Mouse (Mus musculus): ENCODE results near the gene Zfyve28.

Zfyve28 gene

DNA sequence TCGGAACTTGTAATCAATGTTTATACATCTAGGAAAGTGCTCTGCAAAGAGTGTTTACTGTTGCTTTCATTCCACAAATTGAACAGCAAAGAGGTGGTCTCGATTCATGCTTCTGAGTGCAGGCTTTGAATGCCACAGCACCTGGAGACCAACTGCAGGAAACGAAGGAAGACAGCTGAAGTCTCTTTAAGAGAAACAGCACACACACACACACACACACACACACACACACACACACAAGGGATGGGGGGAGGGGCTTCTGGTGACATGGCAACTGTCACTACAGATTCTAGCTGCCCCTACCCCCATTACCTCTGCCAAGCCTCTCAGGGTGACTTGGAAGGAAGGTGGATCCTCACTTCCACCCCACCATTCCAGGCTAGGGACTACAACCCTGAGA, 80.7 kb downstream of the Zfyve28 start:
- CTCF ChIA-PET: interaction anchor here (0.6 to 0.7 kb wide), 2 partner anchors 15 to 100 kb away, joined by 4 to 6 read pairs; no protein-coding TSS in a partner anchor

DNA sequence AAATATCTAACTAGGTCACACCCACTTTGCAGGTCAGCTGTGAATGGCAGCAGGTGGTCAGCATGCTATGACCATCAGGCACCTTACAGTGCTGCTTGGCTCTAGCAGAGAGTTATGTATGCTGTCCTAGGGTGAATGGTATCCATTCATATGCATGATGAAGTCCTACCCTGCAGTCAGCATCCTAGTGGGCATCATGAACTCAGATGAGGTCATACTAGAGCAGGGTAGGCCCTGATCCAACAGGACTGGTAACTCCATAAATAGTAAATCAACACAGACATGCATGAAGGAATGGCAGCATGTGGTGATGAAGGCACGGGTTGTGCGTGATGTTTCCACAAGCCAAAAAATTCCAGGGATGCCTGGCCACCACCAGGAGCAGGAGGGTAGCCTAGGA, 82.5 kb downstream of the Zfyve28 start:
- CTCF ChIA-PET: no interaction called here

DNA sequence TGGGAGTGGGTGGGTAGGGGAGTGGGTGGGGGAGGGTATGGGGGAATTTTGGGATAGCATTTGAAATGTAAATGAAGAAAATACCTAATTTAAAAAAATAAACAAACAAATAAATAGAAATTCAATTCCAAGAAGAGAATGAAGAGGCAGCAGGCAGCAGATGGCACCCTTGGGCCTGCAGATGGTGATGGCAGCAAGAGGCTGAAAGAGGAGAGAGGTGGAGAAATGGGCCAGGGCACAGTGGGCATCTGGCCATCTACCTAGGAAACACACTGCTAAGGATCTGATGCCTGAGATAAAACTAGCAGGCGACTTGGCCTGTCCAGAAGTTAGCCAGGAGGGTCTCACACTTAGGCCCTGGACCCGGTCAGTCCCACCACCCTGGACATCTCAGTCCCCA, 83.3 kb downstream of the Zfyve28 start:
- CTCF ChIA-PET: no interaction called here

DNA sequence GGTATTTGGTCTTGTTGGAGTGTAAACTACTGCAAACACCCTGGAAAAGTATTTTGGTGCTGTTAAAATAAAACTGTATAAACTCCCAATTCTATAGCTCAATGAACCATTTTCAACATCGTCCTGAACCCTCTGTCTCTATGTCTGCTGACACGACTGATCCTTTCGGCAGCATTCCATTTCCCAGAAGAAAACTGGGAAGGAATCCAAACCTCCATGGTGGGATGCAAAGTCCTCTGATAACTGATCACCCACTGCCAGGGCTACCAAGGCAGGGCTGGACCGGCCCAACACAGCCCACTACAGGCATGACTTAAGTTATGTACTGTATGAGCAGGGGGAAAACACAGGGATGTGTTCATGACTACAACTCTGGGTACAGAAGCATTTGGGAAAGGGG, 86.2 kb downstream of the Zfyve28 start:
- CTCF ChIA-PET: interaction anchor here (0.6 to 1.2 kb wide), 3 partner anchors 34 to 88 kb away, joined by 3 read pairs; no protein-coding TSS in a partner anchor

DNA sequence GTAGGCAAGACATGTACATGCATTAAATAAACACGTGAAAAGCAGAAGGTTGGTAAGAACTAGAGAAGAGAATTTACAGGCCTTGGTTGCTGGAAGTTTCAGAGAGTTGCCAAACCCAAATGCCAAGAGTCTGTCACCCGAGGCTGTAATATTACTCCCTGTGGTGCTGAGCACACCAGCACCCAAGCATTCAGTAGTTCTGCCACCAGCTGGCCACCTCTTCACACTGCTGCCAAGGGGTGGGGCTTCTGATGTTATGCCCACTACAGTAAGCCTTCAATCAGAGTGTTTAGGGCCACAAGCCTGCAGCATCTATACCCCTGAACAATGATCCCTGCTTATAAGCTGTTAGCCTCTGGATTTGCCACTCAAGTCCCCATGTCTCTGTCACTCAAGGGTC, 86.9 kb downstream of the Zfyve28 start:
- CTCF ChIA-PET: interaction anchor here (0.6 to 1.2 kb wide), 3 partner anchors 35 to 89 kb away, joined by 3 read pairs; no protein-coding TSS in a partner anchor

DNA sequence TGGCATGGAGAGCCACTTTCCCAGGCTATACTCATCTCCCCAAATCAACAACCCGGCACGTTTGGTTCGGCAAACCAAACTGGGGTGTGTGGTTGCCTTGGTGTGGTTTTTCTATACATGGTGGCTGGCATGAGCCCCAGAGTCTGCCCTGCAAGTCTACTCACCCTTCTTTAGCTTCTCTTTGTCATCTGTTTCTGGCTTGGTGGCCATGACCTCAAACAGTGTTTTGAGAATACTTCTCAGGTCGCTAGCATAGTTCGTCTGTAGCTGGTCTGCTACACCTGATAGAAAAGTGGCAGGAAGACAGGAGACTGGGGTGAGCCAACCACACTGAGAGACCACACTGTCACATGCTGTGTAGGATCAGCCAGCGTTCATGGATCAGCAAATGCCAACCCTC, 89.6 kb downstream of the Zfyve28 start:
- CTCF ChIA-PET: no interaction called here

DNA sequence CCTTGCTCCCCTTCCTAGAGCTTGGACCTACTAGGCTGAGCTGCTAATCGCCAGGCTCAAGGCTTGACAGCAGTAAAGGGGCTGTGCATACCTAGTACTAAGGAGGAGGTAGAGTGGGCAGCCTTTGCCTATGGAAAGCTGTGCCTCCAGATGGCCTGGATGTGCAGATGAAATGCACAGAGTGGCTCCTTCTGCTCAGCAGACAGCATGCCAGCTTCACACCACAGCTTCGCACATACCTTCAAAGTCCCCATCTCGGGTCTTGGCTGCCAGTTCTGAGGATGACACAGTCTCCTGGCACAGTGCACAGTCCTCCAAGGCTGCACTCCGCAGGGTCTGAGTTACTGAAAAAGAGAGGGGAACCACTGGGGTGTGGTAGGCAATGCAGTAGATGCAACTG, 91.0 kb downstream of the Zfyve28 start:
- CTCF ChIA-PET: no interaction called here

DNA sequence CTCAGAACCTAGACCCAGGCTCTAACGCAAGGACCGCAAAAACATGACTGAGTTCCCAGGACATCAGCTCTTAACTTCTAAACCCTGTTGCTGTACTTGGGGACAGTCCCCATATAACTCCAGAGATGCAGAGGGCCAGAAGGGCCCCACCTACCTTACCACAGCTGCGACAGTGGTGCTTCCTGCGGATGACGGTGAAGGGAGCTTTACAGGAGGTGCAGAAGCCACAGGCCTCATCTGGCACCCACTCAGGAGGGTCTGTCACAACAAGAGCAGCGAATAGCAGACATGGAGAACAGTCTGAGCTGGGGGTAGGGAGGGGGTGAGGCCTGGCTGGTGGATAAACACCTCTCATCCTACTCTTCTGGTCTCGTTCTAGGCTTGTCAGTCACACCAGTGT, 91.8 kb downstream of the Zfyve28 start:
- CTCF ChIA-PET: no interaction called here

DNA sequence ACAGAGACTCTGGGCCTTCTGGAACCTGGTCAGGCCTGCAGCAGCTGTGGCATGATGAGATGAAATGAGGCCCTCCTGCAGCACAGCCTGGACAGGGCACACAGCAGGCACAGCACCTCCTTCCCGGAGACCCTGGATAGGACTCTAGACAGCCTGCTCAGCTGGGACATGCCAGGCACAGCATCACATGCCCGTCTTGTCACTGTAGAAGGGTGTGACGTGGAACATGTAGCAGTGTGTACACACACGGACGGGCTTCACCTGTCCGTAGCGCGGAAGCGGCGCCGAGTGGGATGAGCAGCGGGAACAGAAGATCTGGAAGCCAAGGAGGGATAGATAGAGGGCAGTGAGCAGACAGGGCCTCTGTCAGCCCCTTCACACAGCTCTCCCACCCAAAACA, 92.5 kb downstream of the Zfyve28 start:
- CTCF ChIA-PET: no interaction called here

DNA sequence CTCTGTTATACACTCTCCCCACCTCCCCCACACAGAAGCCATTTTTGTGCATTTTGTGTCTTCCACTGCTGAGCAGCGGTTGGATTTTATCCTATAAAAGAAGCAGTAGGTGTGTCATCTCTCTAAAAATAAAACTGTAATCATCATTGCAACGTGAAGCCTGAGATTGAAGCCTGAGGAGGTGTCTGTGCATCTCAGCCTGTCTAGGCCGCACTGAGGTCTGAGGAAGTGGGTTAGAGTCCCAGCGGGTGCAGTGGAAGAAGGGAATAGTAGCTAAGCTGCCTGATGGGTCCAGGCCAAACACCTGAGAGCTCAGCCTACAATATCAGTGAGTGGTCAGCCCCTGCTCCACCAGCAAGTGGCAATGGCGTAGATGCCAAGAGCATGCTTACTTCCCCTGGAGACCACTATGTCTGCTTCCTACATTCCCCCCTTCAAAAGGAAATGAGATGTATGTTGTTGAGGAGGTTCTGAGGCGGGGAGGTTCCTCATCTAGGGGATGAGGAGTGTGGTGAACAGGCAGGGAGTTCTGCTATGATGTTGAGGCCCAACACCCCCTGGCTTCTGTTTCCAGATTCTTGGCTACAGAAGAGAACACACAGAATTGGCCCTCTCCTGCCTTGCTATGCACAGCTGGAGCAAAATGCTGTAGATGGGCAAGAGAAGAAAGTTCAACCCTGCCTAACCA, 93.1 kb downstream of the Zfyve28 start:
- CTCF ChIA-PET: no interaction called here

DNA sequence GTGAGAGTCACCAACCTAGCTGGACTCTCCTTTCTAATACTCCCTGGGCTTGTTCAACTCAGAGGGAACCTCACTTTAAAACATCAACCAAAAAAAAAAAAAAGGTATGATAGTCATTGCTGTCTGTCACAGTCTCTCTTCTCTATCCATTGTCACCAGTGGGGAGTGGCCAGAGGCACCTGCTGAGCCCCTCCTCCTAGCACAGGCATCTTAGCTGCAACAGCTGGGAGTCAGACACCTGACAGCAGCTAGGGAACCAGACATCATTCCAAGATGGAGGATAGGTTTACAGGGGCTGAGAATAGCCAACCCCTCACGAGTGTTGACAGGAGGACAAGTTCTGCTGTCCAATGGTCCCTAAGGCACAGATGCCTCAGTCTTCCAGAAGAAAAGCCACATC, 93.8 kb downstream of the Zfyve28 start:
- CTCF ChIA-PET: no interaction called here

DNA sequence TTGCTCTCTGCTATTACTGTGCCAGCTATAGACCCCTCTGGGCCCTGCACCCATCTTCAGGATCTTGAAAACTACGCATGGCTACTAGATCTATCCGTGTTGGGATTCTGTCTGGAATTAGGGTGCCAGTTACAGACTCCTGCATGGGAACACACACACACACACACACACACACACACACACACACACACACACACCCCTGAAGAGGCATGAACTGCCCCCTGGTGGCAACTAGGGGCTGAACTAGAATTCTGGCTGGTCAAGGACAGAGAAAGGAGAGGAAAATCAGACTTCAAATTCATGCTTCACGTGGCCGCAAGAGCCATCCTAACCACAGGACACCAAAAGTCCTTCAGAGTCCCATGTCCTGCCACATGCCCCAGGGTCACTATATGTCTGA, 96.4 kb downstream of the Zfyve28 start:
- CTCF ChIA-PET: interaction anchor here (0.9 kb wide), 1 partner anchor 8 kb away, joined by 5 read pairs; no protein-coding TSS in a partner anchor

DNA sequence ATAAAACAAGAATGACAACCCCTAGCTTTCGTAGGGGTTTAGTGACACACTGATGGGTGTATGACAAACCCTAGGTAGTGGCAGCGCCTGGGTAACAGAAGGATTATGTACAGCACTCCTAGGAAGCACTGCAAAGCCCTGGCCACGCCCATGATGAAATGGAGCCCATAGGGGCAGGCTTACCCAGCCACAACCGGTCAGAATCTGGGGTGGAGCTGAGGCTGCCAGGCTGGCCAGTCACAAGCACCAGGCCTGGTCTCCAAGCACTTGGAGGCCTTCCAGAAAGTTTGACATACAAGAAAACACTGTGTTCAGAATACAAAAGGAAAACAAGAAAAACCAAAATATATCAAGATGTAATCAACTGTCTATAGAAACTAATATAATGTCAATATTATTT, 97.2 kb downstream of the Zfyve28 start:
- CTCF ChIA-PET: interaction anchor here (0.9 kb wide), 1 partner anchor 7 kb away, joined by 5 read pairs; no protein-coding TSS in a partner anchor

DNA sequence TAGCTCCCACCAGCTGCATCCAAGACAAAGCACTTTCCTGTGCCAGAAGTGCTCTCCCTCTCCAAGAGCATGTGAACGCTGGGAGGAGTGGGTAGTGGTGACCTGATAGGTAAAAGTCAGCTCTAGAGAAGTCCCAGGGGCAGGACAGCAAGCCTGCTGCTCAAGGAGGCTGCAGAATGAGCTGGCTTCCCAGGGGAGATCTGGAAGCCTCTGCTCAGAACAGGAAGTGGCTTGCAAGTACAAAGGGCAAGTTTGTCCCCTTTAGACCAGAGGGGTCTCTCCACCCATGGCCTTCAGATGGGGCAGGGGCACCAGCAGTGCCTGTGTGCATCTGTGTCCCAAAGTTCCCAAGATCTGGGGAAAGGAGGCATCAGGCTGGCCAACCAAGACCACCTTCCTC, 98.7 kb downstream of the Zfyve28 start:
- CTCF ChIA-PET: no interaction called here

DNA sequence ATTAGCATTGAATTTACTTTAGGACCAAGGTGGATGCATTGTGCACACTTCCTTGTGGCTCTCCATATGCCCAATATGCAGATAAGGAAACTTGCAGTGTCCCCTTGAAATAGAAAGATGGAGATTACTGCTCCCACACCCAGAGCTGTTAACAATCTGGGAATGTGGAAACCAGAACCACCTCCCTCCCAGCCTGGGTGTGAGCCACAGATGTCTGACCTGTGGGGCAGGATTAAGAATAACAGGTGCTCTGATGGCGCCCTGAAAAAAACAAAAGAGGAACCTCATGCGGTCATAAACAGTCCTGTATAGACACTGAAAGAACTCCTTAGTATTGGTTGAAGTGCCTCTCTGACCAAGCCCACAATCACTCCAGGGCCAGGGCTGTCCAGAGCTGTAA, 99.4 kb downstream of the Zfyve28 start:
- CTCF ChIA-PET: no interaction called here

DNA sequence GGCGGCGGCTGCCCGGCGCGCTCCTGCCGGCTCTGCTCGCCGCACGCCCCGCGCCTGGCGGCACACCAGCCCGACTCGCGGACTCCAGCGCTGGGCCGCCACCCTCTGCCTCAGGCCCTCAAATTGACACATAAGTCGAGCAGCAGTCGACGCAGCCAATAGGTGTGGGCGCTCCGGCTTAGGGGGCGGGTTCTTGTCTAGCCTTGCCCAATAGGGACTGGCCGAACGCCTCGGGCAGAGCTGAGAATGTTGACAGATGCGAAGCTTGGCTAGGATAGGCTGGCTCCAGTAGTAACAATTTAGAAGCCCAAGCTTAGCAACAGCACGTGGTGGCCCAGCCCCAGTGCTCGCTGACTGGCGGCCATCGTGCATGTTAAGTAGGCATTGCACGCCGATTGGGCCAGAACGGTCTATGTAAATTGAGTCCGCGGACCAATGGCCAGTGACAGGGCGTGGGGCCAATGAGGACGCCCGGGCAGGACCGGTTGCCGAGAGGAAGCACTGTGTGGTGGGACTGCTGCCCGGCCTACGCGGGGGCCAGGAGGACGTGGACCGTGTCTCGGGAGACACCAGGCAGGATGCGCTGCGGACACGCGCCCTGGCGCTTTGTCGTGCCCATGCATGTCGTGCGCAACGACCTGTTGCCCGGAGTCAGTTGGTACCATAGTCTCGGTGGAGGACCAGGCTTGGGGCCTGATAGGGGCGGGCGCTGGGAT, 100.5 kb downstream of the Zfyve28 start, which contains the start of gene Mxd4:
Mxd4 (minus strand) TSS at position 120 of the 716 bp plus-strand sequence.
- CTCF ChIA-PET: no interaction called here

DNA sequence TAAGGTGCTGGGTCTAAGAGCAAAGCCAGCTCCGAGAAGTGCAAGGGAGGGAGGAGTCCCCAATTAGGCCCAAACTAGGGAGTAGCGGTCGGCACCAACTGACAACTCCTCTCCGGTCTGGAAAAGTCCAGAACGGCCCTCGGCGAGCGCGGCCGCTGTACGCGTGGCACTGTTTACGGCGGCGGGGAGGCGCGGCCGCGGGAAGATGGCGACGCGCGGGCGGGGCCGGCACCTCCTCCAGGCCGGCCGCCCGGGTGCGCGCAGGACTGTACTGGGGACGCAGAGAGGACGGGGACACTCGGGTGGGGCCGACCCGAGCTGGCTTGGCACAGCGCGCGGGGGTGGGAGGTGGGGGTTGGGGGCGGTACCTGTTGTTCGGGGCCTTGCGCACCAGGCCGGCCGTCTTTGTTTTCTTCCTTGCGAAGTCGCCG, 101.3 kb downstream of the Zfyve28 start:
- CTCF ChIA-PET: interaction anchor here (0.7 to 1.0 kb wide), 2 partner anchors 12 to 357 kb away, joined by 3 to 4 read pairs; no protein-coding TSS in a partner anchor

DNA sequence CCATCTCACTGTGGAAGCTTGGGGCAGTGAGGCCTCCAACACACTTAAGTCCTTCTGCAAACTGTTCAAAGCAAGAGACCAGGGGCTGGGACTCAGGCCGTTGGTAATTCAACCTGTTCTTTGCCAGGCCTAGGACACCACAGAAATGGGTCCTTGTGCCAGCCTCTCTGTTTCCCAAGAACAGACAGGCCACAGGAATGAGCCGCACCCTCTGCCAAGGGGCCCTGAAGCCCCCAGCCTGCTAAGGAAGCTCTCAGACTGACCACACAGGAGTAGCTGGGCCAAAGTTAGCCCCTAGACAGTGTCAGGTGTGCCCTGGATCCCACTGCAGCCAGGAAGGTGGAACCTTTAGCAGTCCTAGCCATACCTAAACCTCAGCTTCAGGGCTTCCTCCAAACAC, 101.9 kb downstream of the Zfyve28 start:
- CTCF ChIA-PET: interaction anchor here (1.0 kb wide), 1 partner anchor 11 kb away, joined by 3 read pairs; no protein-coding TSS in a partner anchor

DNA sequence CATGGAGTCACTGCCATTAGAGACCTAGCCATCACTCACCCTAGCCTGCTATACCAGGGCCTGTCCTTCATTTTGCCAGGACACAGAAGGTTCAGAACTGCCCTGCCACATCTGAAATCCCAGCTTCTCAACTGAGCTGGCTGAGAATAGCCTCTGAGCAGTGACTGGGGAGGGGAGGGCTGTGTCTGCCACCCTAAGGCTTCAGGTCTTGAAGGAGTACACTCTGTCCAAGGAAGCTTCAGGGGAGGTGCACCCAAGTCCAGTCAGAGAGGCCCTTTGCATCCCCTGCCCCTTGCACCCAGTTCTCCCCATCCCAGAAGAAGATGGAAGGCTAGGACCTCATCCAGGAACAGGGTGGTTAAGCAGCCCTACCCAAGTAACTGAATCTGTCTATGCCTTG, 102.5 kb downstream of the Zfyve28 start:
- CTCF ChIA-PET: interaction anchor here (0.5 kb wide), 1 partner anchor 20 kb away, joined by 12 read pairs; no protein-coding TSS in a partner anchor

DNA sequence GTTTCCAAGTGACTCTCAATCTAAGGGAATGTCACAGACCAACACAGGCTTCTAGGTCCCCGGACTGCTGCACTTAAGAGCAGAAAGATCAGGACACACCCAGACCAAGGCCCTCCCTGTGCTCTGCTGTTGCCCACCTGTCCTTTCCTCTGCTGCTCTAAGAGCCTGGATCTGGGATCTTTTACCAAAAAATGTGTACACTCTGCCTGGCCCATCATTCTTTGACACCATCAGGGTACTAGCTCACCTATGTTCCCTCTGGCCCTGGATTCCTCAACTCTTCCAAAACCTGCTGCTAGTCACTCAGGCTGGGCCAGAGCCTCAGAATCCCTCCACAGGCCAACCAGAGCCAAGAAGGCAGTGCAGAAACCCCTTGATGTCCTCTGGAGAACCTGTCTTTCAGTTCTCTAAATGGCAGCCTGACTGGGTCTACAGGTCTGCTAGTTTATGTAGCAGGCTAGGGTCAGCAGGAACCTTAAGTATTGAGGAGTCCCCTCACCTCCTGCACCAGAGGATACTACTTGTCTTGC, 103.1 kb downstream of the Zfyve28 start:
- CTCF ChIA-PET: interaction anchor here (0.5 to 0.7 kb wide), 3 partner anchors 19 to 550 kb away, joined by 4 to 12 read pairs (median 4); no protein-coding TSS in a partner anchor

DNA sequence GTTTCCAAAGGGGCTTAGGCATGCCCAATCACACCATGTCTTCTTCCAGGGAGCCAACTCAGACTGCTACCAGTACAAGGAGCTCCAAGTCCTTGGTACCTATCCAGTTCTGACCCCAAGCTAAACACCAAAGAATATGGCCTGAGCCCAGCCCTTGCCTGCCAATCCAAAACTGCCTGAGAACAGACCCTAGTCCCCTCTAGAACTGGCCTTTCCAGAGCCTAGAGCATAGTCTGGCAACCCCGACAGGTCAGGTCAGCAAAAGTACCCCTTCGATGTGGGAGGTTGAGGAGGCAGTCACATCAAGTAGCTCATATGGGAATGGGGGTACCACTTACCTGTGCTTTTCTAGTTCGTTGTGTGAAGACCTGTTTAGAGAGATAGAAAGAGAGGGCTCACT, 104.3 kb downstream of the Zfyve28 start:
- CTCF ChIA-PET: interaction anchor here (0.8 kb wide), 1 partner anchor 8 kb away, joined by 5 read pairs; no protein-coding TSS in a partner anchor

DNA sequence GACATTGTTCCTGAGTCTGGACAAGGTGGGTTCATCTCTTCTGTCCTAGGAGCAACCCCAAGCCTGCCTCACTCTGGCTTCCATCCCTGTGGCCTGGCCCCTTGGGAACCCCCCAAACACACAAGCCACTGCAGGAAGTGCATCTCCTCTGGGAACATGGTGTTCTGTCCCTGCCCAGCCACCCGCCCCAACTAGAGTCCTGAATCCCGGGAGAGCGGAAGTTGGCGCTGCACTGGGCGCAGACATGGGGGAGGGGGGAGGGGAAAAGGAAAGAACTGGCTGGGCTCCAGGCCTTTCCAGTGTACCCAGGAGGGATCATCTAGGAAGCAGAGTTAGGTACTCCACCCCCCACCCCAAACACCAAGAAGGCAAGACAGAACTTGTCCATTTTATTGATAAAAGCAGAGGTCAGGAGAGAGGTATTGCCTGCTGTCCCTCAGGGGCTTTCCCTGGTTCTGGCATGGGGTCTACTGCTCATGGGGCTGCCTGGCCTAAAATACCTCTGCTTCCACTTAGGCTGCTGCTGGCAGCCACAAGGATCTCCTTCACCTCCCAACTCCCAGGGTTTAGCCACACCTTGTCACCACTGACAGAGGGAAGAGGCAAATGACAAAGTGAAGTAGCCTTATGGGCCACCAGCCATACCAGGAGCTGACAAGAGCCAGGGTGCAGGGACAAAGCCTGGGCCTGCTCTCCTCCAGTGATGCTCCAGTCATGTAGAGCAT, 104.9 kb downstream of the Zfyve28 start:
- CTCF ChIA-PET: interaction anchor here (0.8 kb wide), 1 partner anchor 8 kb away, joined by 5 read pairs; no protein-coding TSS in a partner anchor
